Mouse (Mus musculus) right cerebral cortex, postnatal 4 days (tissue): ENCODE results near the gene Phf13.

Experiments used
- DNase-seq: peaks from one replicate; pipeline ENCODE4 v3.0.0-alpha.2; 2022

The Phf13 gene

DNA sequence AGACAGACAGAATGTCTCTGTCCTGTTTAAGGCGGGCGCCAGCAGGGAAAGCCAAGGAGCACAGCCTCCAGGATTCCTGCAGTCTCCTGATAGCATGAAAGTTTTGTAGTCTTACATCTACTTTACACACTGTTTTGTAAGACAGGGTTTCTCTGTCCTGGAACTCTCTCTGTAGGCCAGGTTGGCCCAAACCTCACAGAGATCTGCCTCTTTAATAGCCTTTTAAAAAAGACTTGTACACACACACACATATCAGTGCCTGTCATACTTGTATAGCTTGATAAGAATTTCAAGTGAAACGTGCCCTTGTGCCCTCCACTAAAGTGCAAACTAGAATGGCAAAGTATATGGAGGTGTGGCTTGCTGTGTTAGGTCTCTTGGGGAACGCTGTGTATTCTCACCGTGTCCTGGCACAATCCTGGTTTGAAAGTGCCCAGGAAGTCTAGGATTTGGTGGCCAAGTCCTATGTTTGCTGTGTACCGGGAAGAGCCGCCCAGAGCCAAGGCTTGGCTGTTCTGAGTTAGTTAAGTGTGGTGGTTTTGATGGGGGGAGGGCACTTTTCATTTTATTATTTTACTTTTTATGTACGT lies 15.2 kb upstream of the Phf13 start:
- no peak for DNase-seq

GRCm38 (mm10) chr4:152010707-152011134 lies 14.7 kb upstream of the Phf13 start:
- no peak for DNase-seq

- no peak for DNase-seq
Observed at GRCm38 (mm10) chr4:152010091-152010706, 14.1 kb upstream of the Phf13 start.

DNA sequence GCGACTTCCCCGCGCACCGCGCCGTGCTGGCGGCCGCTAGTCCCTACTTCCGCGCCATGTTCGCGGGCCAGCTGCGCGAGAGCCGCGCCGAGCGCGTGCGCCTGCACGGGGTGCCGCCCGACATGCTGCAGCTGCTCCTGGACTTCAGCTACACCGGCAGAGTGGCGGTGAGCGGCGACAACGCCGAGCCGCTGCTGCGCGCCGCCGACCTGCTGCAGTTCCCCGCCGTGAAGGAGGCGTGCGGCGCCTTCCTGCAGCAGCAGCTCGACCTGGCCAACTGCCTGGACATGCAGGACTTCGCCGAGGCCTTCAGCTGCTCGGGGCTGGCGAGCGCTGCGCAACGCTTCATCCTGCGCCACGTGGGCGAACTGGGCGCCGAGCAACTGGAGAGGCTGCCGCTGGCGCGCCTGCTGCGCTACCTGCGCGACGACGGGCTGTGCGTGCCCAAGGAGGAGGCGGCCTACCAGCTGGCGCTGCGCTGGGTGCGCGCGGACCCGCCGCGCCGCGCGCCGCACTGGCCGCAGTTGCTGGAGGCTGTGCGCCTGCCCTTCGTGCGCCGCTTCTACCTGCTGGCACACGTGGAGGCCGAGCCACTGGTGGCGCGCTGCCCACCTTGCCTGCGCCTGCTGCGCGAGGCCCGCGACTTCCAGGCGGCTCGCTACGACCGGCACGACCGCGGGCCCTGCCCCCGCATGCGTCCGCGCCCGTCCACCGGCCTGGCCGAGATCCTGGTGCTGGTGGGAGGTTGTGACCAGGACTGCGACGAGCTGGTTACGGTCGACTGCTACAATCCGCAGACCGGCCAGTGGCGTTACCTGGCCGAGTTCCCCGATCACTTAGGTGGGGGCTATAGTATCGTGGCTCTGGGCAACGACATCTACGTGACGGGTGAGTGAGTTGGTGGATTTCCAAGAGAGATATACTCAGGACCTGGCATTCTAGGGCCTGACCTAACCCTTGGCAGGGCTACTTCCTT lies 13.3 kb upstream of the Phf13 start:
- DNase-seq = peak; percentile 67

- DNase-seq = peak; percentile 79
Observed at GRCm38 (mm10) chr4:152008622-152009075, 12.6 kb upstream of the Phf13 start, which contains the start of gene Klhl21. Klhl21 (plus strand) TSS chr4:152008803.

DNA sequence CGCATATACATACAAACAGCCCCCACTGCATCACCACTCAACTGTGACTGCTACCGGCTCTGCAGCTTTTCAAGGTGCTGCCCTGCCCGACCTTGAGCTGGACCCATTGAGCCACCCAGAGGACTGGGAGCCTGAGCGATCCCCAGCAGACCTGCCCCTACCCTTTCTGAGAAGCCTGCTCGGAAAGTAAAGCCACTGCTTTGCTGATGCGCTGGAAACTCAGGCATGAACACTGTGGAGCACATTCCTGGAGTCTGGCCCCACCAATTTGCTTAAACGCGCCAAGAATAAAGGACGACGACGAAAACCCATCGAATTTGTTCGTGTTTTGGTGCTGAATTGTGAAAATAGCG lies 12.1 kb upstream of the Phf13 start:
- no peak for DNase-seq

- no peak for DNase-seq
Observed at GRCm38 (mm10) chr4:152007481-152008147, 11.6 kb upstream of the Phf13 start.

DNA sequence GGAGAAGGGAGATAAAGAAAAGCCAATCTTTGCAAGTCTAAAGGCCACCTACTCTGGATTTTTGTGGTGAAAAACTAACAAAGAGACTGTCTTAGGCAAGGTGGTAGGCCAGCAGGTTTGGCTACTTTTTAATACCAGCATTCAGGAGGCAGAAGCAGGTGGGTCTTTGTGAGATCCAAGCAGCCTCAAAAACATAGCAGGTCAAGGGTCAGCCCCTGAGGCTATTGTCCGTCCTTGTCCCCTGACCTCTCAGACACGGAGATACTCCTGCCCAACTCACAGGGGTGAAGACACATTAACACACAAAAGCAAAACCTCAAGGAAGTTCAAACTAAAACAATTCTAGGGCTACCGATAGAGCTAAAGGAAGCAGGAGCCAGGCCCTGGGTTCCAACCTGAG lies 10.8 kb upstream of the Phf13 start:
- DNase-seq = no peak

DNA sequence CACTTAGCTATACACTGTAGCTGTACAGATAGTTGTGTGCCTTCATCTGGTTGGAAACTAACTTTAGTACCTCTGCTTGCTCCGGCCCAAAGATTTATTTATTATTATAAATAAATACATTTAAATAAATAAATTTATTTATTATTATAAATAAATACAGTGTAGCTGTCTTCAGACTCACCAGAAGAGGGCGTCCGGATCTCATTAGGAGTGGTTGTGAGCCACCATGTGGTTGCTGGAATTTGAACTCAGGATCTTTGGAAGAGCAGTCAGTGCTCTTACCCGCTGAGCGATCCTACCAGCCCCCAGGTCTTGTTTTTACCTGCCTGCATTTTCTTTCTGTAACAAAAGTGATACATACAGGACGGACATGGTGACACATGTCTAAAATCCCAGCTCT lies 10.1 kb upstream of the Phf13 start:
- DNase-seq = no peak

GRCm38 (mm10) chr4:152002063-152002462 lies 6.0 kb upstream of the Phf13 start:
- no peak for DNase-seq

- no peak for DNase-seq
Observed at GRCm38 (mm10) chr4:152001335-152001734, 5.3 kb upstream of the Phf13 start.

DNA sequence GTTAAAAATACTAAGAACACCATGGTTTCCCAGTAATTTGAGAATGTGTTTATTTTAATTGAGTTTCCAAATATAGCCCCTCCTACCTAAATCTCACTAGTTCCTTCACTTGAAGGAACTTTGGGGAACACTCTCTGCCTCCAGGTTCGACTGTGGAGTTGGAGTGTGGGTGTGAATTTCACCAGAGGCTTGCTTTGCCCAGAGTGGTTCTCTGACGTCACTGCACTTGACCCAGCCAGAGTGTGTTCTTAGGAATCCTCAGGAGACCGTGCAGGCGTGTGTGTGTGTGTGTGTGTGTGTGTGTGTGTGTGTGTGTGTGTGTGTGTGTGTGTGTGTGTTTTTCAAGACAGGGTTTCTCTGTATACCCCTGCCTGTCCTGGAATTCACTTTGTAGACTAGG lies 4.8 kb upstream of the Phf13 start:
- no peak for DNase-seq

DNA sequence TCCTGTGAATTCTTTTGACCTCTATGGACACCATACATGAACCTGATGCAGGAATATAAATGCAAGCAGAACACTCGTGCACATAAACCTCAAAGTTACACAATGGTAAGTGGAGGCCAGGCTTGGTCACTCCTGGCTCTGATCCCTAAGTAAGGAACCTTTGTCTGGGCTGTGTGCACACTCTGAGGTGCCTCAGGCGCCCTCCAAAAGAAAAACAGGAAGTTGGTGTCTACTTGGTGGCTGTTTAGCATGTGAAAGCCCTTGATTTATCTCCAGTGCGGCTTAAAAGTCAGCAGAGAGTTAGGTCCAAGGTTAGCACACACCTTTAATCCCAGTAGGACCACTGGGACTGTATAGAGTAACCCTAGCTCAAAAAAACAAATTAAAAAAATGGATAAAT lies 3.4 kb upstream of the Phf13 start:
- DNase-seq = no peak

DNA sequence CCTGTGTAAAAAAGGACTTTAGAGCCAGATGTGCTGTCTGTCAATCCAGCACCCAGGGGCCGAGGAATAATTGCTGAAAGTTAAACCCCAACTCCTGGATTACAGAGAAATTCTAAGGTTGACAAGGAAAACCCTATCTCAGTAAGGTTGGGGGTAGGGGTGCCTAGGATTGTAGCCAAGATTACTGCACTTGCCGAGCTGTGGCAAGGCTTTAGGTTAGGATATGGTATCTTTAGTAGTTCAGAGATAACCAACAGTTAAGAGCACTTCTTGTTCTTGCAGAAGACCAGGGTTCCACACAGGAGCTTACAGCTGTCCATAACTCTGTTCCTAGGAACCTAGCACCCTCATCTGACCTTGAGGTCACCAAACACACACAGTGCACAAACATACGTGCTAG lies 1.6 kb upstream of the Phf13 start:
- DNase-seq = no peak

DNA sequence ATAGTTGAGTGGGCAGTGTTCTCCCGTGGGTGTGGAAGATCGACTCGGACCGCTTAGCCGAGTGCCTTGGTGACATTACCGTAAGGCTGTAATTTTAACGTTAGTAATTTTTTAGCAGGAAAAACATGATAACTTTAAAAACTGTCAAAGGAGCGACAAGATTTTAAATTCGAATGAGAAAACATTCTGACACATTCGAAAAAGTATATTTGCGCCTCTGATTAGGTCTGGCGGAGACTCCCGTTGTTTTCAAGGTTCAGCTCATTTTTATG lies 829 bp upstream of the Phf13 start:
- DNase-seq = no peak

DNA sequence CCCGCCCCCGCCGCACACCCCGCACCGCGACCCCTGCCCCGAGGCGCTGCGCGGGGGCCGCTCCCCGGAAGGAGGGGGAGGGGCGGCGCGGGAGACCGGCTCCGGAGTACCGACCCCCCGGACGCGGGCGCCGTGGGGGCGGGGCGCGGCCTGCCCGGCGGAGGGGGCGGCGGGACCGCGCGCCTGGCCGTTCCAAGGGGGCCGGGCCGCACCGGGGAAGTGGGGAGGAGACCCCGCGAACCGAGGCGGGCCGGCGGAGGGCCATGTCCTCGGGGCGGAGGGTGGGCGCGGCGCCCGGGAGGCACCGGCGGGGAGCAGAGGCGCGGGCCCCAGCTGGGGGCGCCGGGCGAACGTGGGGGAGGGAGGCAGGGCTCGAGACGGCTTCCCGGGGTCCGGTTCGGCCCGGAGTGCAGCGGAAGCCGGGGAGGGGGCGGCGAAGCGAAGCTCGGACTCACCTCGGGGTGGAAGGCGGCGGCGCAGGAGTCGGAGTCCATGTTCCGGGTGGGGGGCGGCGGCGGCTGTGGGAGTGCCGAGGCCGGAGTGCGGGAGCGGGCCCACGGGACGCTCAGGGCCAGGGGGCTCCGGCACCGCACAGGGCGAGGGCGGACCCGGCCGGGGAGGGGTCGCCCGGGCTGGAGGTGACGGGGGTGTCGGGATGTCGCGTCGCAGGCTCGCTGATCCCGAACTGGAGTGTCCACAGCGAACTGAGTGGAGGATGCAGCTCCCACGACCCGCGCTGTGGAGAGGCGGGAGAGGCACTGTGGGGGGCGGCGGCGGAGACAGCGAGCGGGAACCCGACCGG lies 486 bp downstream of the Phf13 start:
- peak; percentile 42 for DNase-seq

DNA sequence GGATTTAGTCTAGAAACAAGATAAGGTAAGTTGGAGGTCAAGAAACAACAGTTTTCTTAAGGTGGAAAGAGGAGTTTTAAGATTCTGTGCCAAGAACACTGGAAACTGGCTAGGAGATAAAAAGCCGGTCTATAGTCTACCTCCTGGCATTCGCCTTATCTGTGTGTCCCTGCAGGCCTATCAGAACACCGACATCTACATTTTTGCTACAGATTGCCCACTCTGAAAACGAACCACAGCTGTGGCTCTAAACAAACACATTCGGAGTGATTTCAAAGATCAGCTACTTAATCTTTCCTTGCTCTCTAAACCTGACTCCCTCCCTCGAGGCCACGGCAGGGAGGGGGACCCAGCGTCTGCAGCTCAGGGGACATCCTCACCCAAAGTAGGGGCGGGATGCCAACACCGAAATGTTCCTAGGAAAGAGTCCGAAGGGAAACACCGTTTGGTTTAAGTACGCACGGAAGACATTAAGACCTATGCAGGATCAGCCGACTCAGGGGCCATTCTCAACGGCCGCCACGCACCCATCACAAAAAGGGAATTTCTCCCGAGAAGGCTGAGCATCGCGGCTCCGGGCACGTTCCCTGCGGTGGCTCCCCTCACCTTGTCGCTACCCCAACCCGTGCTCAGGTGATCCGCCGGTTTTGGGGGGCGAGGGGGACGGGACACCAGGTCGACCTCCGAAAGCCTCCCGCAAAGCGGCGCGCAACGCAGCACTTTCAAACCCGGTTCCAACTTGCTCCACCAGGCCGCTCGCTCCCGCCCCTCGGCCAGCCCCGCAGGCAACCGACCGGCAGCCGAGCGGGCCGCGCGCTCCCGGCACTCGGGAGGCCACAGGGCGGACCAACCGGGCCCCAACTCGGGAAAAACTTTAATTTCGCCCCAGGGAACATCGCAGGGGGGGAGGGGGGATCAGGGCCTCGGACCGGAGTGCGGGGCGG lies 1.6 kb downstream of the Phf13 start:
- no peak for DNase-seq

GRCm38 (mm10) chr4:151993035-151993434 lies 3.0 kb downstream of the Phf13 start:
- no peak for DNase-seq

DNA sequence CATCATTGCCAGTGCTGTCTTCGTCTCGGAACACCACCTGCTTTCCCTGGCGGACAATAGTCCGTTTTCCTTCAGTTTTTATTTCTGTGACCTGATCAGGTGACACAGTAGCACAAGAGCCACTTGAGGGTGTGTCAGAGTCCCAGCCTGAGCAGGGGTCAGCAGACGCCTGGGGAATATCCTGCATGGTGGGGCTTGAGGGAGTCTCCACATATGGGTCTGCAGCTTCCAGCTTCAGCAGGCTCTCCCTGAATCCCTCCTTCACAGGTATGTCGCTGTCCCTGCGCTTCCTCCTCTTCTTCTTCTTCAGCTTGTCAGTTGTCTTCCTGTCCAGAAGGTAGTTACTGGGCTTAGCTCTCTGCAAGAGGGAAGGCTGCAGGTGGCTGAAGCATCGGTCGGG lies 4.0 kb downstream of the Phf13 start:
- DNase-seq = no peak

- no peak for DNase-seq
Observed at GRCm38 (mm10) chr4:151989110-151989488, 7.0 kb downstream of the Phf13 start.

GRCm38 (mm10) chr4:151988342-151989109 lies 7.5 kb downstream of the Phf13 start, which contains the start of gene Thap3:
Thap3 (minus strand) TSS chr4:151988997.
- DNase-seq = peak; percentile 82
